Mouse (Mus musculus): ENCODE data around the gene Mcm10. TPM values are rescaled to one million over a fixed set of nuclear protein-coding genes. Genes with fewer than 3 reads are reported as not detected.

Gene Mcm10
- polyA plus RNA-seq (2015; fragmentation: Nextera tagmentation; extraction: Ambion mirVana): 9.2 and 9.3 TPM in 2 replicates

- peak within 1 kb of the TSS; percentile 69 for H3K4me2 ChIP-seq (replicated peaks; ENCODE audit: low read depth)
- no peaks in the 10 kb centered on the region for H3K9me3 ChIP-seq (ENCODE audit: control insufficient read depth)
- peak; percentile 99 for ATAC-seq
- H3K9ac ChIP-seq (ENCODE audit: low read depth, low read length): peak within 1 kb of the TSS; percentile 47
- no peaks in the 10 kb centered on the region; the same call in 1 of the 2 replicates for H3K4me1 ChIP-seq (replicated peaks; ENCODE audit: control insufficient read depth, insufficient read depth, low read length)
- H3K27ac ChIP-seq (ENCODE audit: low read depth, low read length): peak within 1 kb of the TSS; percentile 22; the same call in 1 of the 2 replicates
- H3K36me3 ChIP-seq (ENCODE audit: control insufficient read depth, insufficient read depth): peaks cover 11% of the 10 kb centered on the region
- 3% methylated on average over 32 of the region's 32 CpGs for WGBS
- TF ChIP-seq CTCF (IDR thresholded peaks at IDR 0.05; ENCODE audit: low read depth): no peak
- H3K27me3 ChIP-seq (replicated peaks; ENCODE audit: control insufficient read depth, insufficient read depth, low read length): no peaks in the 10 kb centered on the region
- peak within 1 kb of the TSS; percentile 65 for H3K4me3 ChIP-seq (ENCODE audit: low read depth, low read length)
Measured at GRCm38 (mm10) chr2:5012491-5013324, at the start of gene Mcm10. Mcm10 (minus strand) TSS chr2:5012791.

- WGBS: 74% methylated on average over 8 of the region's 8 CpGs
- Histone ChIP-seq H3K9ac (ENCODE audit: low read depth, low read length) (no peak overlapping the region), H3K4me1 (replicated peaks; ENCODE audit: control insufficient read depth, insufficient read depth, low read length) (peaks cover 4% of the 10 kb centered on the region; the same call in 1 of the 2 replicates), H3K36me3 (ENCODE audit: control insufficient read depth, insufficient read depth) (no peaks in the 10 kb centered on the region), H3K27ac (ENCODE audit: low read depth, low read length) (no peak overlapping the region), H3K4me2 (replicated peaks; ENCODE audit: low read depth) (0 out of 2 replicates have a peak overlapping the region, but pooled peaks have one; percentile 9), H3K4me3 (ENCODE audit: low read depth, low read length) (no peak overlapping the region), H3K27me3 (replicated peaks; ENCODE audit: control insufficient read depth, insufficient read depth, low read length) (no peaks in the 10 kb centered on the region), H3K9me3 (ENCODE audit: control insufficient read depth) (no peaks in the 10 kb centered on the region)
- TF ChIP-seq CTCF (IDR thresholded peaks at IDR 0.05; ENCODE audit: low read depth): no peak
- ATAC-seq: no peak
Measured at GRCm38 (mm10) chr2:5061133-5061708, 48.6 kb upstream of the Mcm10 start.

- H3K36me3 ChIP-seq (ENCODE audit: control insufficient read depth, insufficient read depth): no peaks in the 10 kb centered on the region
- peaks cover 4% of the 10 kb centered on the region; the same call in 1 of the 2 replicates for H3K4me1 ChIP-seq (replicated peaks; ENCODE audit: control insufficient read depth, insufficient read depth, low read length)
- WGBS: 84% methylated on average over 4 of the region's 4 CpGs
- TF ChIP-seq CTCF (IDR thresholded peaks at IDR 0.05; ENCODE audit: low read depth): no peak
- no peak overlapping the region for H3K27ac ChIP-seq (ENCODE audit: low read depth, low read length)
- H3K9ac ChIP-seq (ENCODE audit: low read depth, low read length): no peak overlapping the region
- H3K4me3 ChIP-seq (ENCODE audit: low read depth, low read length): no peak overlapping the region
- no peaks in the 10 kb centered on the region for H3K9me3 ChIP-seq (ENCODE audit: control insufficient read depth)
- no peak overlapping the region for H3K4me2 ChIP-seq (replicated peaks; ENCODE audit: low read depth)
- ATAC-seq: no peak
- H3K27me3 ChIP-seq (replicated peaks; ENCODE audit: control insufficient read depth, insufficient read depth, low read length): no peaks in the 10 kb centered on the region
Measured at GRCm38 (mm10) chr2:5059997-5060396, 47.4 kb upstream of the Mcm10 start.

GRCm38 (mm10) chr2:5058436-5058835 lies 45.8 kb upstream of the Mcm10 start:
- Histone ChIP-seq H3K27ac (ENCODE audit: low read depth, low read length) (peak overlapping the region; percentile 29; the same call in 1 of the 2 replicates), H3K27me3 (replicated peaks; ENCODE audit: control insufficient read depth, insufficient read depth, low read length) (no peaks in the 10 kb centered on the region), H3K4me3 (ENCODE audit: low read depth, low read length) (no peak overlapping the region), H3K4me1 (replicated peaks; ENCODE audit: control insufficient read depth, insufficient read depth, low read length) (peaks cover 4% of the 10 kb centered on the region; the same call in 1 of the 2 replicates), H3K9me3 (ENCODE audit: control insufficient read depth) (no peaks in the 10 kb centered on the region), H3K4me2 (replicated peaks; ENCODE audit: low read depth) (no peak overlapping the region), H3K9ac (ENCODE audit: low read depth, low read length) (no peak overlapping the region), H3K36me3 (ENCODE audit: control insufficient read depth, insufficient read depth) (no peaks in the 10 kb centered on the region)
- WGBS: 67% methylated on average over 5 of the region's 5 CpGs
- ATAC-seq: peak; percentile 51
- no peak for TF ChIP-seq CTCF (IDR thresholded peaks at IDR 0.05; ENCODE audit: low read depth)

GRCm38 (mm10) chr2:5050562-5050961 lies 38.0 kb upstream of the Mcm10 start:
- no peak for ATAC-seq
- Histone ChIP-seq H3K27ac (ENCODE audit: low read depth, low read length) (no peak overlapping the region), H3K9me3 (ENCODE audit: control insufficient read depth) (no peaks in the 10 kb centered on the region), H3K4me1 (replicated peaks; ENCODE audit: control insufficient read depth, insufficient read depth, low read length) (no peaks in the 10 kb centered on the region), H3K9ac (ENCODE audit: low read depth, low read length) (no peak overlapping the region), H3K4me2 (replicated peaks; ENCODE audit: low read depth) (no peak overlapping the region), H3K27me3 (replicated peaks; ENCODE audit: control insufficient read depth, insufficient read depth, low read length) (no peaks in the 10 kb centered on the region), H3K4me3 (ENCODE audit: low read depth, low read length) (no peak overlapping the region), H3K36me3 (ENCODE audit: control insufficient read depth, insufficient read depth) (peaks cover 22% of the 10 kb centered on the region; the same call in 1 of the 2 replicates)
- 80% methylated on average over 2 of the region's 2 CpGs for WGBS
- no peak for TF ChIP-seq CTCF (IDR thresholded peaks at IDR 0.05; ENCODE audit: low read depth)

GRCm38 (mm10) chr2:5047016-5047415 lies 34.4 kb upstream of the Mcm10 start:
- 87% methylated on average over 2 of the region's 2 CpGs for WGBS
- Histone ChIP-seq H3K36me3 (ENCODE audit: control insufficient read depth, insufficient read depth) (peaks cover 27% of the 10 kb centered on the region; the same call in 1 of the 2 replicates), H3K4me3 (ENCODE audit: low read depth, low read length) (no peak overlapping the region), H3K9me3 (ENCODE audit: control insufficient read depth) (no peaks in the 10 kb centered on the region), H3K4me2 (replicated peaks; ENCODE audit: low read depth) (no peak overlapping the region), H3K27me3 (replicated peaks; ENCODE audit: control insufficient read depth, insufficient read depth, low read length) (no peaks in the 10 kb centered on the region), H3K27ac (ENCODE audit: low read depth, low read length) (no peak overlapping the region), H3K4me1 (replicated peaks; ENCODE audit: control insufficient read depth, insufficient read depth, low read length) (no peaks in the 10 kb centered on the region), H3K9ac (ENCODE audit: low read depth, low read length) (no peak overlapping the region)
- no peak for TF ChIP-seq CTCF (IDR thresholded peaks at IDR 0.05; ENCODE audit: low read depth)
- ATAC-seq: no peak

All from intestine, postnatal 0 days (tissue).